Mouse (Mus musculus) stomach, embryonic 14.5 days (tissue): ENCODE measurements around the gene 6430548M08Rik. TPM values are rescaled to one million over a fixed set of nuclear protein-coding genes. Genes with fewer than 3 reads are reported as not detected.
A peak's percentile ranks its signal among the peaks of the same experiment; 100 is the strongest.

ENCODE experiments used
- ATAC-seq: fragments of 200-750 bp; cut with Nextera tagmentation; 2 replicates; pipeline ENCODE4 v1.8.0; 2017; ENCODE audit warnings: low read depth, moderate TSS enrichment; ENCODE audit not compliant: insufficient number of reproducible peaks, insufficient read depth, low FRiP score
- H3K27ac ChIP-seq: fragments of 300-500 bp; sonication (generic); 2 replicates; pipeline ENCODE4 v1.5.1; 2014; ENCODE audit warnings: mild to moderate bottlenecking, low read length, moderate library complexity, mixed read lengths
- H3K27me3 ChIP-seq: fragments of 300-500 bp; sonication (generic); 2 replicates; pipeline ENCODE4 v1.6.1; 2014; ENCODE audit warnings: low read length, control low read depth, mixed read lengths; ENCODE audit not compliant: control insufficient read depth, insufficient read depth
- H3K36me3 ChIP-seq: fragments of 300-500 bp; sonication (generic); 2 replicates; pipeline ENCODE4 v1.6.1; 2014; ENCODE audit warnings: mild to moderate bottlenecking, control low read depth, low read length, moderate library complexity, mixed read lengths; ENCODE audit not compliant: control insufficient read depth, insufficient read depth
- H3K4me1 ChIP-seq: fragments of 300-500 bp; sonication (generic); 2 replicates; pipeline ENCODE4 v1.6.1; 2014; ENCODE audit warnings: low read length, control low read depth, mixed read lengths; ENCODE audit not compliant: control insufficient read depth, insufficient read depth
- H3K4me2 ChIP-seq: fragments of 300-500 bp; sonication (generic); replicated peaks from 2 replicates; pipeline ENCODE4 v1.6.1; 2014; ENCODE audit warnings: low read depth, low read length, control low read depth
- H3K4me3 ChIP-seq: fragments of 300-500 bp; sonication (generic); 2 replicates; pipeline ENCODE4 v1.5.1; 2014; ENCODE audit warnings: low read depth, low read length, control low read depth
- H3K9ac ChIP-seq: fragments of 300-500 bp; sonication (generic); replicated peaks from 2 replicates; pipeline ENCODE4 v1.6.1; 2014; ENCODE audit warnings: low read depth, mild to moderate bottlenecking, control low read depth, low read length, moderate library complexity, mixed read lengths
- H3K9me3 ChIP-seq: fragments of 300-500 bp; sonication (generic); 2 replicates; pipeline ENCODE4 v1.6.1; 2016; ENCODE audit warnings: low read depth, low read length, control low read depth; ENCODE audit not compliant: control insufficient read depth
- WGBS: fragments of 180-500 bp; shearing (Covaris S2); extraction: QIAGEN DNeasy Blood & Tissue Kit; methylation state at CpG from one replicate; pipeline ENCODE4 v1.1.7; 2014; 5-methylcytosine and 5-hydroxymethylcytosine counted together
- polyA plus RNA-seq: library from polyadenylated mRNA; unstranded; fragments of >200 nt; fragmentation: Nextera tagmentation; extraction: Ambion mirVana; gene quantifications from 2 replicates; pipeline ENCODE4 v1.2.1, GENCODE M21; 2014

The 6430548M08Rik gene
- polyA plus RNA-seq, 1 experiment from 2014 or later, result 6.6 TPM

GRCm38 (mm10) chr8:120191633-120192032 is 77.7 kb downstream of the 6430548M08Rik start:
- 69% methylated on average over 5 of the region's 5 CpGs for WGBS
- H3K9me3 ChIP-seq, result no peaks in the 10 kb centered on the region

DNA sequence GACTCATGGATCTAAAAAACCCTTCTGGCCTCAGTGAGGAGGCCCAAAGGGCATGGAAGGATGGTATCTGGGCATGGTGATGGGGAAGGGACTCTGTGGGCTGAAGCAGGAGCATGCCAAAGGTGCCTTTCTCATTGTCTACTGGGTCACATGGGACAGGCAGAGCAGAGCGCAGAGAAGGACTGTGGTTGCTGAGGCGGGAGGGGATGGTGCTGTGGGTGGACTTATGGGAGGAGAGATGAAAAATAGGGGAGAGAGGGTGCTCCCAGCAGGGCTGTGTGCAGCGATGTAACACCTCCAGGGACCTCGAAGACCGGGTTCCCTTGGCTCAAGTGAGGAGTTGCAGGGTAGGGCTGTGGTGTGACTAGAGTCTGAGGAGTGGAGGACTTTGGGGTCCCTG is 78.2 kb downstream of the 6430548M08Rik start:
- ATAC-seq, result no peak
- no peaks in the 10 kb centered on the region for H3K27me3 ChIP-seq
- H3K9me3 ChIP-seq, result no peaks in the 10 kb centered on the region
- no peaks in the 10 kb centered on the region for H3K36me3 ChIP-seq
- H3K4me1 ChIP-seq, result 0 out of 2 replicates have a peak, but pooled peaks cover 13% of the 10 kb centered on the region
- WGBS, result over 99% methylated on average over 5 of the region's 5 CpGs
- H3K9ac ChIP-seq, result no peak overlapping the region
- no peak overlapping the region for H3K4me3 ChIP-seq
- H3K27ac ChIP-seq, result peak overlapping the region; percentile 87; the same call in 1 of the 2 replicates
- H3K4me2 ChIP-seq, result no peak overlapping the region

More at GRCm38 (mm10) chr8:120191633-120192032, 77.7 kb downstream of the 6430548M08Rik start:
- peak overlapping the region; percentile 87 for H3K27ac ChIP-seq
- no peak for ATAC-seq
- H3K4me3 ChIP-seq, result no peak overlapping the region
- H3K4me2 ChIP-seq, result no peak overlapping the region
- no peaks in the 10 kb centered on the region for H3K36me3 ChIP-seq
- peaks cover 16% of the 10 kb centered on the region for H3K4me1 ChIP-seq
- no peaks in the 10 kb centered on the region for H3K27me3 ChIP-seq
- no peak overlapping the region for H3K9ac ChIP-seq

GRCm38 (mm10) chr8:120201351-120201750 is 87.4 kb downstream of the 6430548M08Rik start:
- 81% methylated on average over 6 of the region's 6 CpGs for WGBS
- no peak for ATAC-seq
- H3K36me3 ChIP-seq, result no peaks in the 10 kb centered on the region
- 0 out of 2 replicates have a peak, but pooled peaks cover 3% of the 10 kb centered on the region for H3K4me1 ChIP-seq
- no peak overlapping the region for H3K9ac ChIP-seq
- no peak overlapping the region for H3K4me3 ChIP-seq
- no peak overlapping the region for H3K27ac ChIP-seq
- H3K27me3 ChIP-seq, result no peaks in the 10 kb centered on the region
- H3K4me2 ChIP-seq, result no peak overlapping the region
- H3K9me3 ChIP-seq, result peaks cover 7% of the 10 kb centered on the region; the same call in 1 of the 2 replicates

DNA sequence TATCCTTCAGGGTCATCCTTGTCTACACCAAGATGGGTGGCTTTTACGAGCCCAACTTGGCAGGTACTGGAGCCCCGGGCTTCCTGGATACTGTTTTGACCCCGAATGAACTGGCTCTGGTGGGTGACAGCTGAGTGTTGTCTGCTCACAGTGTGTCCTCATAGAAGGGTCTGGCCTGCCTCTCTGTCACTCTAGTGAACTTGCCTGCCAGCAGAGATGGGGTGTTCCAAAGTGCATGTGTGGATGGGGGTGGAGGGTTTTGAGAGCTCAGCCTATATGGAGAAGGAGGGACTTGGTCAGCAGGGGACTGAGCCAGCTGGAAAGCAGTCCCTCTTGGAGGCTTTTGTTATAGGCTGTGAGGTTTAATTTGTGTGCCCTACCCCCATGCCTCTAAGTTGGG is 88.6 kb downstream of the 6430548M08Rik start:
- Histone ChIP-seq H3K27me3 (no peaks in the 10 kb centered on the region), H3K27ac (no peak overlapping the region), H3K4me1 (0 out of 2 replicates have a peak, but pooled peaks cover 3% of the 10 kb centered on the region), H3K36me3 (no peaks in the 10 kb centered on the region), H3K9me3 (peaks cover 7% of the 10 kb centered on the region; the same call in 1 of the 2 replicates), H3K4me3 (no peak overlapping the region), H3K9ac (no peak overlapping the region), H3K4me2 (no peak overlapping the region)
- ATAC-seq, result no peak; the same call in 1 of the 2 replicates
- 50% methylated on average over 3 of the region's 3 CpGs for WGBS

DNA sequence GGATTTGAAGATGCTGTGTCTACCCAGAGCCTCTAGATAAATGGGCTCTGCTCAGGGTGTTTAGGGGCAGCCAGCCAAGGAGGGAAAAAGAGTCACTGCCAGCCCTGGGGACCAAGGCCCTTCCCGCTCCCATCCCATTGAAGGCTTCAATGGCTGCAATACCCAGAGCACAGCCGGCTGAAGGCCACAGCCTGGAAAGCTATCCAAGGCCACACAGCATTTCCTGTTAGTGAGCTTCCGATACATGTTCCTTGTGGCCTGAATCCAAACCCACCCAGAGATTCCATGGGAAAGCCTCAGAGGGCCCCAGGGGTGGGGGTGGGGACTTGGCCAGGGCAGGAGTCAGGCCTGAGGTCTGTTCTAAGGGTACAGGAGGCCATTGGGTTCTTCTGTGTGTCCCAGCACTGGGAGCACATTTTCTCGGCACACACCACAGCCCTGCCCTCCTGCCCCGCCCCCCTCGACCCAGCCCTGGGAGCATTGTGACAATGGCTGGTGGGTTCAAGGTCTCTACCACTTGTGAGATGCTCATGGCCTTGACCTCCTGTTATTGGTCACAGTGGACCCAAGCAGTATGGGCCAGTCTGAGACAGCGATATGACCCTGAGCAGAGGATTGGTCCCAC is 90.9 kb downstream of the 6430548M08Rik start:
- WGBS, result 60% methylated on average over 7 of the region's 7 CpGs
- H3K27ac ChIP-seq, result 0 out of 2 replicates have a peak overlapping the region, but pooled peaks have one; percentile 41
- no peak for ATAC-seq
- H3K36me3 ChIP-seq, result no peaks in the 10 kb centered on the region
- H3K4me3 ChIP-seq, result no peak overlapping the region
- no peak overlapping the region for H3K4me2 ChIP-seq
- no peak overlapping the region for H3K9ac ChIP-seq
- no peaks in the 10 kb centered on the region for H3K27me3 ChIP-seq
- 0 out of 2 replicates have a peak, but pooled peaks cover 3% of the 10 kb centered on the region for H3K4me1 ChIP-seq
- H3K9me3 ChIP-seq, result peaks cover 3% of the 10 kb centered on the region; the same call in 1 of the 2 replicates

GRCm38 (mm10) chr8:120205916-120206315 is 92.0 kb downstream of the 6430548M08Rik start:
- Histone ChIP-seq H3K4me2 (no peak overlapping the region), H3K9ac (no peak overlapping the region), H3K4me3 (no peak overlapping the region), H3K27ac (no peak overlapping the region; the same call in 1 of the 2 replicates), H3K27me3 (no peaks in the 10 kb centered on the region), H3K4me1 (peaks cover 12% of the 10 kb centered on the region; the same call in 1 of the 2 replicates), H3K9me3 (no peaks in the 10 kb centered on the region), H3K36me3 (no peaks in the 10 kb centered on the region)
- WGBS, result 83% methylated on average over 9 of the region's 9 CpGs
- ATAC-seq, result no peak

- Histone ChIP-seq H3K4me3 (no peak overlapping the region), H3K36me3 (no peaks in the 10 kb centered on the region), H3K4me2 (no peak overlapping the region), H3K27me3 (no peaks in the 10 kb centered on the region), H3K27ac (no peak overlapping the region), H3K9me3 (no peaks in the 10 kb centered on the region), H3K9ac (no peak overlapping the region), H3K4me1 (peaks cover 20% of the 10 kb centered on the region)
- ATAC-seq, result no peak
- WGBS, result 81% methylated on average over 8 of the region's 8 CpGs
Observed at GRCm38 (mm10) chr8:120207364-120207763, 93.4 kb downstream of the 6430548M08Rik start.

DNA sequence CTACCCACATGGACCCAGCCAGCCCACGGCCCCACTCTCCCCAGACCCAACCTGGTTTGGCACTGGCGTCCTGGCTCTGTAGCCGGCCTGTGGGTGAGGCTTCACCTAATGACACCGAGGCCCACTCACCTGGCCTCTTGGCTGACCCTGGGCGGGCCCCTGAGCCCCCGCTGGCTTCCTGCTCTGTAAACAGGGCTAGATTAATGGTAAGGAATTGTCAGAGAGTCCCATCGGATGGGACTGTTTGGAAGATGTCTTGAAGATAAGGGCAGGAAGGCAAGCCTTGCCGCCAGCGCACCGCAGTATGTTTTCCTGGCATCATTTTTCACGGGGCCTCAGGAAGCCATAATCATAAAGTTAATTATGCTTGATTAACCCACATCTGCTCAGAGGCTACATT is 94.2 kb downstream of the 6430548M08Rik start:
- H3K4me3 ChIP-seq, result no peak overlapping the region
- no peaks in the 10 kb centered on the region for H3K27me3 ChIP-seq
- WGBS, result 24% methylated on average over 11 of the region's 11 CpGs
- no peaks in the 10 kb centered on the region for H3K9me3 ChIP-seq
- no peak overlapping the region for H3K27ac ChIP-seq
- no peak for ATAC-seq
- no peak overlapping the region for H3K4me2 ChIP-seq
- H3K9ac ChIP-seq, result no peak overlapping the region
- peaks cover 20% of the 10 kb centered on the region for H3K4me1 ChIP-seq
- H3K36me3 ChIP-seq, result no peaks in the 10 kb centered on the region
